Mouse (Mus musculus): ENCODE results near the gene Wnk4. TPM values are rescaled to one million over a fixed set of nuclear protein-coding genes. Genes with fewer than 3 reads are reported as not detected.

The Wnk4 gene
- 5.1 and 10.7 TPM in 2 replicates for polyA plus RNA-seq (2012; rRNA removed)

DNA sequence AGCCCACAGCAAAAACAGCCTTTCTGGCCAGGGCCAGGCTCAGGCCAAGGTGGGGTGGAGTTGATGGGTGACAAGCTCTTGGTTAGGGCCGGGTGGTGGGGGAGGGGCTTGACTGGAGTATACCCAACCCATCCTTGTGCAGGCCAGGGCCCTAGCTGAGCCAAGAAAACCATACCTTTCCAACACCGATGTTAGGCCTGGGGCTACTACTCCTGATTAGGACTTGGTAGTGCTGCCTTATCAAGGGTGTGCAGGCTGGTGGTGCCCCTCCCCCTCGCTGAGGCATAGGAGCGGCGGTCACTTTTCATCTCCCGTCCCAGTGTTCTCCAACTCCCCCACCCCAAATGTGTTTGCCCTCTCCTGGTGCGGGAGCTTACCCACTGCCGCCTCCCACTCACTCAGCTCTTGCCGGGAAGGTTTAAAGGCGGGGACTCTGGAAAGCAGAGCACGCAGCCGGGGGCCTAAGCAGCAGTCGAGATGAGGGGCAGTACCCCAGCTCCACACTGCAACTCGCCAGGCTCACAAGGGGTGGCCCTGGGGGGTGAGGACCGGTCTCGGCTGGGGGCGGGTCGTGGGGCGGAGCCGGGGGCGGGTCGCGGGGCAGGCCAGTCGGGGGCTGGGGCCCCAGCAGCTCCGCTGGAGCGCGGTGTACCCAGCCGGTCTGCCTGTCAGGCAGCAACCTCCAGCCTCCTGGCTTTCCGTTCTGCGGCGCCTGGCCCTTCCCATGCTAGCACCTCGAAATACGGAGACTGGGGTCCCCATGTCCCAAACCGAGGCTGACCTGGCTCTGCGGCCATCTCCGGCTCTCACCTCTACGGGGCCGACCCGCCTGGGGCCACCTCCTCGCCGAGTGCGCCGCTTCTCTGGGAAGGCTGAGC is at the start of gene Wnk4:
Wnk4 (plus strand) TSS at position 620 of the 878 bp plus-strand sequence.

GRCm38 (mm10) chr11:101226065-101226701 is 34.2 kb upstream of the Wnk4 start, which contains the start of gene Ezh1:
Ezh1 (minus strand) TSS chr11:101226463.

DNA sequence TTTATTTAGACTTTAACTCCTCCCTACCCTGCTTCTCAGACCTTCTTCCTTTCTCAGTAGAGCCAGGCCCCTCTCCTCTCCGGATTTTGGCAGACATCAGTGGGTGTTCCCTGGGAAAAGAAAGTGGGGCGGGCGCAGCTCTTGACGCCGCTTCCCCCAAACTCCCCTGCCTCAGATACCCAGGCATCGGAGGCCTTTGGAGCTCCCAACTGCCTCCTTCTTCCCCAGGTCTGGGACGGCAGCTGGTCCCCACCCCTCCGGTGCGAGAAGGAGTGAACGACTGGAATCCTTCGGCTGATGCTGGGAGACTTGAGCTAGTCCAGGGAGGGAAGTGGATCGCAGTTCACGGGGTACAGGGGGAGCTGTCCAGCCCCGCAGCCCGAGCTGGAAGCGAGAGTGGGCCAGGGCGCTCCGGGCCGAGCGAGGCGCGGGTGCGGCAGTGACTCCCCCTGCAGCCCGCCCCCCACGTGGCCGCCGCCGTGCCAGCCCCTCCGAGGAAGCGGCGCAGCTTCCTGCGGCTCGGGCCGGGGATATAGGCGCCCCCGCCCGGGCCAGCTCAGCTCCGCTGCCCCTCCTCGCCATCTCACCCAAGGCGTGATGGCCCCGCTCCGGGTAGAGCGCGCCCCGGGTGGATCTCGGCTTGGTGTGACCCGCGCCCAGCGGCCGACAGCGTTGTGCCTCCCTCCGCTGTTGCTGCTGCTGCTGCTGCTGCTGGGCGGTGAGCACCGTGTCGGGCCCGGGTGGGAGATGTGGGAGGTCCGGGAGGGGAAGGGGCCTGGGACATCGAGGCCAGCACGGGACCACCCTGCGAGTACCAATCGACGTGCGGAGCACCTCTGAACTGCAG is 14.3 kb upstream of the Wnk4 start, which contains the start of gene Ramp2:
Ramp2 (plus strand) TSS at position 174 of the 847 bp plus-strand sequence.

GRCm38 (mm10) chr11:101253613-101254389 is 6.6 kb upstream of the Wnk4 start, which contains the start of gene Vps25:
Vps25 (plus strand) TSS chr11:101253707.

DNA sequence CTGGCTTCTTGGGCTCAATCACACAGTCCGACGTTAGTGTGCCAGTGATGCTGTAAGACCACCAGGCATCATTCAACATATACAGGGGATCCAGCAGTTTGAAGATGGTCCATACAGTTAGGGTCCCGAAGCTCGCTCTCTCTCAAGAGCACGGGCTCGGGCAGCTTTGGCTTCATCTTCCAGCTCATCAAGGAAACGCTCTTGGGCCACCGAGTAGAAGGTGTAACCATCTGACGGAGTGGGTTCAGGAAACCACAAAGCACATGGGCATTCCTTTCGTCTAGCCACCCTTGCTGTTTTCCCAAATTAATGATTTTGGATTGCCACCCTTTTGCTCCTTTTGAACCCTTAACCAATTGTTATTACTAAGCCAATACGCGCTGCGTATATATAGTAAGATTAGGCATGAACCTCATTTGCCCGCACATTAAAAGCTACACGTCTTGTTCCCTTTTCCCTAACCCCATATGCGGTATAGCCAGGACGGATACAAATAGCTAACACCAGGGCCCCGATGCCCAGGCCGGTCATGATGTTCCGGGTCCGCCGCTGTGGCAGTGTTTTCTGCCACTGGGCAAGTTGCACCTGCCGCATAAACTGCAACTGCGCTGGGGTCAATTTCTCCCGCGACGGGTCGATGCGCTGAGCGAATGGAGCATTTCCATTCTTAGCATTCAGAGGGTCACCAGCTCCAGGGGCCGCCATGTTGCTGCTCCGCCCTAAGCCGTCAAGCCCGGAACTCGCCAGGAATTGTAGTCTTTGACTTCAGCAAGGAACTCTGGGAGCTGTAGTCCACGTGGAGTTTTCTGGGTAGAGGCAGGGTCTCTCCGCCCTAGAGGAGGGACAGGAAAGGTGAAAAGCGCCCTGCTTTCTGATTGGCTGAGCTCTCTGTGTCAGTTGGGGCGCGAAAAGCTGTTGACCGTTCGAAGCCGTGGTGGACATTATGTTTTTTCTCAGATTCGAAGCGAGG is 18.1 kb downstream of the Wnk4 start, which contains the start of the genes Cntd1 and Coa3:
Cntd1 (plus strand) TSS at position 790 of the 970 bp plus-strand sequence.
Coa3 (minus strand) TSS at position 892 of the 970 bp plus-strand sequence.

DNA sequence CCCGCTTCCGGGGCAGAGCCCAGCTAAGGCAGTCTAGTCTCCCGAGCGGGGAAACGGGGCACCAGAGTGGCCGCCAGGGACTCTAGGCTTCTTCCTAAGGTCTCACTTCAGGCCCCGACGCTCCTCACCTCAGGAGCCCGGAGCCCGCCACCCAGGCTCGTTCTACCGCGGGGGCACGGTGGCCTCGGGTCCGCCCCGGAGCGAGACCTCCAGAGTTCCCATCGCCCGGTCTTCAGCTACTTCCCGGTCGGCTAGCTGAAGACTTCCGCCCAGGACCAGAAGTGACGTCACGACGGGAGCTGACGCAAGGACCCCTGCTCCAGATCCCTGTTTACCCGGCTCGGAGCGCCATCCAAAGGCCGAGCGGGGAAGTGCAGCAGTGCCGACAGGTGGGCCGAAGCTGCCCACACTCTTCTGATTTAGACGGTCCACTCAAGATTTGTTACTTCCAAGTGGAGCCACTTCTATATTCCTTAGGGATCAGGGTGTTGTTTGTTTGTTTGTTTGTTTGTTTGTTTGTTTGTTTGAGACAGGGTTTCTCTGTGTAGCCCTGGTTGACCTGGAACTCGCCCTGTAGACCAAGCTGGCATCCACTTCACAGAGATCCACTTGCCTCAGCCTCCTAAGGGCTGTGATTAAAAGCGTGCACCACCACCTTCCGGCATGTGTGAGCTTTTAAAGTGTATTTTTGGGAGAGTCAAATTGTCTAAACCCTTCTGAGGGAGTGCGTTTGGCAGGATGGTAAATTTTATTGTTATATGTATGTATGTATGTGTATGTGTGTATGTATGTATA is 41.8 kb downstream of the Wnk4 start, which contains the start of gene Becn1:
Becn1 (minus strand) TSS at position 283 of the 795 bp plus-strand sequence.

DNA sequence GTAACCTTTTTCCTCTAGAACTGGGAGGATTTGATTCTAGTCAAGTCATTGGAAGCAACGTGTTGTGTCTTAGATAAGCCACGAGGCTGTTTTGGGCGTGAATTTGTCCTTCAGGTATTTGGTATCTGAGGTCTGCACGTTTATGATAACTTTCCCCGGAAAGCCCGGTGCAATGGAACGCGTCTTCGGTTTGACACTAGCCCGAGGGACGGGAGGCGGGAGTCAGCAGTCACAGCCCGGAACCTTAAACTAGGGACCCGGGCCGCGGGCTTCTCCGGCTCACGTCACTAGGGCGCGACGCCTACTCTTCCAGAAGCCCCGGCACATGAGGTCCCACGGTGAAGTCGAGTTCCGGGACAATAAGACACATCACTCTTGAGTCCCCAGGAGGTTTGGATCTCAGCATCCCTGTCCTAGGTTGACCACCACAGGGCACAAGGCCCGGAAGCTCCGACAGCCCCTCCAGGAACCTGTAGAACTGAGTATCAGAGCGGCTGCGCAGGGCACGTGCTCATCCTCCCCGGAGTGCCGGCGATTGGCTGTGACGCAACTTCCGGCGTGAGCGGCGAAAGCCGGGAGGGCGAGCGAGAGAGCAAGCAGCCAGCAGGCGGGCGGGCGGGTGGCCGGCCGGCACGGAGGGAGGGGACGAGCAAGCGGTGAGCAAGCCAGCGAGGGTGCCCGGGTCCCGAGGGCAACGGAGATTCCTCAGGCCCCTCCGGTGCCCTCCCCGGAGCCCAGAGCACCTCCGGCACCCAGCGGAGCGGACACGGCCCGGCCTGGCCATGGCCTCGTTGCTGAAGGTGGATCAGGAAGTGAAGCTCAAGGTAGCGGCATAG is 55.5 kb downstream of the Wnk4 start, which contains the start of gene Psme3:
Psme3 (plus strand) TSS at position 549 of the 836 bp plus-strand sequence.

GRCm38 (mm10) chr11:101324763-101325162 is 64.4 kb downstream of the Wnk4 start, which contains the start of gene Aoc2:
Aoc2 (plus strand) TSS chr11:101325063.

Other genes with a start within 250 kb of the Wnk4 start
- gene Naglu, start 190.6 kb upstream of the Wnk4 start, polyA plus RNA-seq (2012; rRNA removed), result 9.0 and 11.7 TPM in 2 replicates
- gene Hsd17b1, start 182.2 kb upstream of the Wnk4 start, polyA plus RNA-seq (2012; rRNA removed), result 0.57 and 0.60 TPM in 2 replicates
- 53.2 and 56.6 TPM in 2 replicates for gene Coasy, start 178.0 kb upstream of the Wnk4 start, polyA plus RNA-seq (2012; rRNA removed)
- 55.4 and 59.4 TPM in 2 replicates for gene Mlx, start 173.3 kb upstream of the Wnk4 start, polyA plus RNA-seq (2012; rRNA removed)
- 26.7 and 35.7 TPM in 2 replicates for gene Psmc3ip, start 165.1 kb upstream of the Wnk4 start, polyA plus RNA-seq (2012; rRNA removed)
- 61.6 and 65.4 TPM in 2 replicates for gene Retreg3, start 140.7 kb upstream of the Wnk4 start, polyA plus RNA-seq (2012; rRNA removed)
- gene Tubg1, start 140.6 kb upstream of the Wnk4 start, polyA plus RNA-seq (2012; rRNA removed), result 30.2 and 32.6 TPM in 2 replicates
- gene Tubg2, start 104.7 kb upstream of the Wnk4 start, polyA plus RNA-seq (2012; rRNA removed), result 25.1 and 25.6 TPM in 2 replicates
- 3.3 and 5.1 TPM in 2 replicates for gene Cntnap1, start 90.0 kb upstream of the Wnk4 start, polyA plus RNA-seq (2012; rRNA removed)
- 8.5 and 12.1 TPM in 2 replicates for gene Plekhh3, start 89.2 kb upstream of the Wnk4 start, polyA plus RNA-seq (2012; rRNA removed)
- gene Ccr10, start 85.1 kb upstream of the Wnk4 start, polyA plus RNA-seq (2012; rRNA removed), result 0.16 and 0.34 TPM in 2 replicates
- gene Ezh1, start 34.1 kb upstream of the Wnk4 start, polyA plus RNA-seq (2012; rRNA removed), result 27.4 and 32.0 TPM in 2 replicates
- gene Ramp2, start 14.5 kb upstream of the Wnk4 start, polyA plus RNA-seq (2012; rRNA removed), result 61.7 and 80.4 TPM in 2 replicates
- gene Vps25, start 6.9 kb upstream of the Wnk4 start, polyA plus RNA-seq (2012; rRNA removed), result 67.6 and 69.5 TPM in 2 replicates
- 0.93 and 1.1 TPM in 2 replicates for gene Cntd1, start 18.4 kb downstream of the Wnk4 start, polyA plus RNA-seq (2012; rRNA removed)
- 153 and 181 TPM in 2 replicates for gene Coa3, start 18.5 kb downstream of the Wnk4 start, polyA plus RNA-seq (2012; rRNA removed)
- gene Becn1, start 41.7 kb downstream of the Wnk4 start, polyA plus RNA-seq (2012; rRNA removed), result 116 and 133 TPM in 2 replicates
- 118 and 123 TPM in 2 replicates for gene Psme3, start 55.6 kb downstream of the Wnk4 start, polyA plus RNA-seq (2012; rRNA removed)
- gene Aoc2, start 64.5 kb downstream of the Wnk4 start, polyA plus RNA-seq (2012; rRNA removed), result 9.5 and 10.2 TPM in 2 replicates
- 0.27 and 0.85 TPM in 2 replicates for gene Aoc3, start 70.0 kb downstream of the Wnk4 start, polyA plus RNA-seq (2012; rRNA removed)
- not detected in 2 replicates for gene G6pc, start 107.0 kb downstream of the Wnk4 start, polyA plus RNA-seq (2012; rRNA removed)
- gene Aarsd1, start 157.0 kb downstream of the Wnk4 start, polyA plus RNA-seq (2012; rRNA removed), result 55.6 and 56.6 TPM in 2 replicates
- 3.9 and 4.4 TPM in 2 replicates for gene Gm27029, start 164.2 kb downstream of the Wnk4 start, polyA plus RNA-seq (2012; rRNA removed)
- 27.5 and 28.6 TPM in 2 replicates for gene Rundc1, start 164.5 kb downstream of the Wnk4 start, polyA plus RNA-seq (2012; rRNA removed)
- 3.3 and 7.2 TPM in 2 replicates for gene Ptges3l, start 164.8 kb downstream of the Wnk4 start, polyA plus RNA-seq (2012; rRNA removed)
- 965 and 994 TPM in 2 replicates for gene Rpl27, start 181.7 kb downstream of the Wnk4 start, polyA plus RNA-seq (2012; rRNA removed)
- 5.3 and 8.1 TPM in 2 replicates for gene Ifi35, start 187.8 kb downstream of the Wnk4 start, polyA plus RNA-seq (2012; rRNA removed)
- 141 and 209 TPM in 2 replicates for gene Rnd2, start 204.4 kb downstream of the Wnk4 start, polyA plus RNA-seq (2012; rRNA removed)
- 147 and 149 TPM in 2 replicates for gene Vat1, start 205.7 kb downstream of the Wnk4 start, polyA plus RNA-seq (2012; rRNA removed)

Measured in central nervous system, embryonic 14 days (tissue).